Mouse (Mus musculus) heart, postnatal 36 days (tissue): ENCODE results near the gene Sdk1. TPM values are rescaled to one million over a fixed set of nuclear protein-coding genes. Genes with fewer than 3 reads are reported as not detected.

Experiments
- DNase-seq, 2 experiments: peaks; one replicate each; pipeline ENCODE4 v3.0.0; 2021 to 2022
- intact Hi-C: fragments of 180-260 bp; cut with DNase I; formaldehyde crosslinking; loops from one replicate; pipeline ENCODE4 v1.15.1; 2025
- total RNA-seq, 2 experiments: library from RNA; stranded (reverse); gene quantifications; 2 replicates each; pipeline ENCODE4 v1.2.3; 2021

The Sdk1 gene
- total RNA-seq = 1 to 10 TPM; 1.7 to 1.8 TPM

DNA sequence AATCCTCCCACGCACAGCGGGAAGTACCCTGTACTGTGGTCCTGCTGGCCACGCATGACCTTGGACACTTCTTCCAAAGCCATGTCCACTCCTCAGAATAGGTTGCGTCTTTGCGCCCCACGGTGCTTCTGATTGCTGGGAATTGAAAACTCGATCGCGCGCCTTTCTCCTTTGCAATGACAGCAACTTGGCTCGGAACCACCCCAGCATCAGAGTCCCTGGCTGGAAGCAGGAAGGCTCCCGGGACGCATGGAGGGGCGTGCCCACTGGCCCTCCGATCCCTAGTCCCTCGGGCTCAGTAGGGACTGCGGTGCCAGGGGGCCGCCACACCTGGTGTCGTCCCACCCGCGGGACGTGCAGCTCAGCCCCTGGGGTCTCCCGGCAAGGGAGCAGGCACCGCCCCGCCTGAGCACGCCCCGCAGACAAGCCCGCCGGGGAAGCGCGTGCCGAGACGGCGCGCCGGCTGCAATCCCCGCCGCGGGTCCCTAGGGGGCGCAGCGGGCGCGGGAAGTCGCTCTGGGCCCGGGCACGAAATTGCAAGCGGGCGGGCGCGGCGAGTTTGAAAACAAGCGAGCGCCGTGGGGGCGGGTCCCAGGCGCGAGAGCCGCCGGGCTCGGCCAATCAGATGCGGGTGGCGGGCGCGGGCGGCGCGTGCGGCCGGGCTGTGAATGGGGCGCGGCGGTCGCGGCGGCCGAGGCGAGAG lies at the start of gene Sdk1:
TSS of gene Sdk1 (plus strand) at position 650 of the 703 bp plus-strand sequence.
- intact Hi-C loops = loop anchor here (5.0 to 10.0 kb wide), 5 partner anchors 149 to 1204 kb away; no protein-coding TSS in a partner anchor
- DNase-seq = peak; percentile 94 to 95

DNA sequence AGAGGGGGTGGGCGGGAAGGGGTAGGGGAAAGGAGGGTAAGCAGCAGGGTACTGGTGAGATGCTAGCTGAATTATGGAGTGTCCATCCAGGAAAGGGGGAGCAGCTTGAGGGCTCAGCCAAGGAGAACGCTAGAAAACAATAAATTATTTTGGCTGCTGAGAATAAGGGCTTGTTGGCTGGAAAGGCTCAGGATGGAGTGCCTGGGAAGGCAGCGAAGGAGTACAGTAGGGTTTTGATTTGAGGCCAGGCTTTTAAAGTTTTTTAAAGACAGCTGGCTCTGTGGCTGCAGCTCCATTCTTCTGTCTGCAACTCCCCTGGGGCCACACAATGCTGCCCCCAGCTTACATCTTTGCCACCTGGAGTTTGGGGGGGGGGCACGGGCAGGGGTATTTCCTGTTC lies 44.0 kb upstream of the Sdk1 start:
- intact Hi-C loops = no loop called here
- DNase-seq = no peak

DNA sequence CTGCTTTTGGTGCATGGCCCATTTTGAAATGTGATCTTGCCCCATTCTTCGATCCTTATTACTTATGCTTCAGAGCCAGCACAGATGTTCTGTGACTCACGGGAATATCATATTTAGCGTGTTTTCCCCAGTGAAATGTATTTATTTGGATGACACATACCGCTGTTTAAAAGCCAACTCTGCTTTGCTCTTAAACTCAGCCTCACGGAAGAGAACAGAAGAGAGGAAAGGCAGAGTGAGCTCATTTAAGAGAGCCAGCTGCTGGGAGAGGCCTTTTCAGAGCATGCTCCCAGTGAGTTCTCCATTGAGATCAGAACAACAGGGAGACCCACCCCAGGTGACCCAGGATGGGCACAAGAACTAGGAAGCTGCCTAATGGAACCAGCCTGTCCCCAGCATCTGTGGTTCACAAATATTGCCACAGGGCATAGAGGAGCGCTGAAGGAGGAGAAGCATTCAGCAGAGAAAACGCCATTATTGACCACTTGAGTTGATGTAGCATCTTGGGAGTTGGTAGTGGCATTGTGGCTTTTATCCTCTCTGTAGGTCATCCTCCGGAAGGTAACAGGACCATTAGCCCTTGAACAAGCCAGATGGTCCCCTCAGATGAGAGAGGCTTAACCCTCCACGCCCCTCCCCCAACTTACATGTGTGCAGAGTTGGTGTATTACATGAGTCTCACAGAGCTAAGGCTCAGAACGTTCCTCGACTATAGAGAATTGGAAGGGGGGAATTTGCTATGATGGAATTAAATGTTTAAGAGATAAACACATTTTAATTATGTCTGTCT lies 38.8 kb upstream of the Sdk1 start:
- intact Hi-C loops = no loop called here
- no peak for DNase-seq

DNA sequence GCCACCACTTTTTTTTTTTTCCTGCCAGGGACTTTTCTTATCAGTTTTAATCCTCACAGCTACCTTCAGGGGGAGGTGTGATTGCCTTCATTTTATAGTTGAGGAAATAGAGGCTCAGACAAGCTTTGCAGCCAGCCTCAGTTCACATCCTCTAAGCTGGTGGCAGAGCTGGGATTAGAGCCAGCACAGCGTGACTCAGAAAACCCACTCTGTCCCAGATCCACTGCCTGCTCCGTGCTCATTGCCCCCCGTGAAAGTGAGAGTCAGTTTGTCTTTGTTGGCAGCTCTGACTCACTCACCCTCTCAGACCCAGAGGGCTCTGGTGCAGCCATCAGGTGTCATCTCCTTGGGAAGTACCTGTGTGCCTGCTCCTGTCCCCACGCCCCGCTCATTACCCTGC lies 34.2 kb upstream of the Sdk1 start:
- intact Hi-C loops = no loop called here
- DNase-seq = no peak

DNA sequence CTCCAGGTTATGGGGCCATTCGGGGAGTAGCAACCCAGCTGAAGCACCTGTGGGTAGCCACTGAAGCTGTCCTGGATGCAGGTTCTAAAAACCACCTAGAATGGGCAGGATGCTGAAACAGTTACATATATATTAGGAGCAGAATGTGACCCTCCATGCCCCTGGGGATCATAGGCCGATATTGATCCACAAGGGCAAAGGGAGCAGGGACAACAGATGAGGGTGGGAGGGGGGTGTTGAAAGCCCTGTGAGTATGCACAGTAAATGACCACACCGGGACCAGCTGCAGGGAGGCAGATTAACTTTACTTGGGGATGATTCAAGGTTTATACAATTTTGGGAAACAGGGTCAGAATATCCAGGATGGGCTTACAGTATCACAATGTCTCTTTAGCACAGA lies 16.0 kb upstream of the Sdk1 start:
- intact Hi-C loops = no loop called here
- DNase-seq = no peak

DNA sequence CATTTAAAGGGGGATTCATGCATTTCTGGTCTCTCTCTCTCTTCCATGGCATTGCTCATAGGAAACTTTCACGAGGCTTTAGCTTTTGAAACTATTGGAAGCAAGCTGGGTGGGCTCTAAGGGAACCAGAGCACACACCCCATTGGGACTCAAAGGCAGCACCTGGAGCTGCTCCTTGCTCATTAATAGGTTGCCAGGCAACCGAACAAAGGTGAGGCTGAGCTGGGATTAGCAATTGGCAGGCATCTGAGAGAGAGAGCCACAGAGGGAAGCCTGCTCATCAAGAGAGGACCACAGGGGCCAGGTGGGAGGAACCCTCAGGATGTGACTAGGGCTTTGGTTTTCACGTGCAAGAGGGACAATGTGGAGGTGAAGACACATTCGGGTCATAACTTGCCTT lies 7.0 kb upstream of the Sdk1 start:
- DNase-seq = no peak
- intact Hi-C loops = no loop called here

DNA sequence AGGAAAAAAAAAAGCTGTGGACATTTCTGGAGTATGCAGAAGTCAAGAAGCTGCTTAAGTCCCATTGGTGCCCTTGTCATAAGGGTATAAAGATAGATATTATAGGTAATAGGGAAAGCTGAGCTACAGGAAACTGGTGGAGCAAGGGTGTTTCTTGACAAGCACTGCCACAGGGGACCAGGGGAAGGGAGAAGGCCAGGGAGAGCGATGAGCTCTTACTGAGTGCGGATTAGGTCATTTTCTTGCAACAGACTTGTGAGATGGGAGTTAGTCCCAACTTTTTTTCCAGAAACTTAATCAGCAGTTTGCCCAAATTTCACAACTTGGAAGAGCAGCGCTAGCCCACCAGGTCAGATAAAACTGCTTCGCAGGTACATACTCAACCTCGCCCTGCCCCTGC lies 1.9 kb upstream of the Sdk1 start:
- peak in 1 of 2 experiments; percentile 18 for DNase-seq
- intact Hi-C loops = no loop called here

DNA sequence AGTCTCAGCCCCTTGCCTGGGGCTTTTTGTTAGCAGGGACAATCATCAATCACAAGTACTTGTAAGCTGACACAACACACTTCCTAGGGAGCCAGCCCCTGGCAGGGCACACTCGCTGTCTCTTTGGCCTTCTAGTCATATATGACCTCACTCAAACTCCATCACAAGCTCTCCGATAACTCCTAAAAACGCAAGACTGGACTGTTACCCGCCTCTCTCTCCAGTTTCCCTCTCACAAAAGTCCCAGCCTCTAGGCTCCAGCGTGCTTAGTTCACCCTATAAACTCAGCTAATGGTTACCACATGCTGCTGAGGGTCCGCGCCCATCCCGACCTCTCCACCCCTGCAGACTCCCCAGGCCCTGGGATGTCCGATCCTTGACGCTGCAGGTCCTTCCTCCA lies 849 bp upstream of the Sdk1 start:
- intact Hi-C loops = loop anchor here (5.0 to 10.0 kb wide), 5 partner anchors 148 to 1204 kb away; no protein-coding TSS in a partner anchor
- peak; percentile 4 to 17 for DNase-seq

DNA sequence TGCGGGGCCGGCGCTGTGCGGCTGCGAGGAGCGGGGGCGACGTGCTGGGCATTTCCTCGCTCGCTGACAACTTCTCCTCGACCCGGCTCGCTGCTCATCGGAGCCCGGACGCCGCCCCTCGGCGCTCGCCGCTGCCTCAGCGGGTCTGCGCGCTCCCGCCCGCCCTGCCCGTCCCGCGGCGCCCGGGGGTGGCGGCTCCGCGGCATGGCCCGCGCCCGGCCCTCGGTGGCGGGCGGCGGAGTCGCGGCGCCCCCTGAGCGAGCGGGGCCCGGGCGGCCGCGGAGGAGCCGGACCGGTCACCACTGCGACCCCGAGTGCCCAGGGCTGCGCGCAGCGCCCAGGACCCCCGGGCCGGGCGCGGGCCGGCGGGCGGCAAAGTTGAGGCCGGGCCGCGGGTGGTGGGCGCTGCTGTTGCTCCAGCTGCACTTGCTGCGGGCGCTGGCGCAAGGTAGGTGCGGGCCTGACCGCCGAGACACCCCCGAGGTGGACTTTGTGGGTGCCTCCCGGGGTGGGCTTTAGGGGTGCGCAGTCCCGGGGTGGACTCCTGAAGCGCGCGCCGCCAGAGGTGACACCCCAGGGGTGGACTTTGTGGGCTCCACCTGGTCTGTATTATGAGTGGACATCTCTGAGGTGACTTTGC lies 475 bp downstream of the Sdk1 start:
- DNase-seq = peak in 1 of 2 experiments; percentile 8
- intact Hi-C loops = loop anchor here (5.0 to 10.0 kb wide), 5 partner anchors 149 to 1203 kb away; no protein-coding TSS in a partner anchor

DNA sequence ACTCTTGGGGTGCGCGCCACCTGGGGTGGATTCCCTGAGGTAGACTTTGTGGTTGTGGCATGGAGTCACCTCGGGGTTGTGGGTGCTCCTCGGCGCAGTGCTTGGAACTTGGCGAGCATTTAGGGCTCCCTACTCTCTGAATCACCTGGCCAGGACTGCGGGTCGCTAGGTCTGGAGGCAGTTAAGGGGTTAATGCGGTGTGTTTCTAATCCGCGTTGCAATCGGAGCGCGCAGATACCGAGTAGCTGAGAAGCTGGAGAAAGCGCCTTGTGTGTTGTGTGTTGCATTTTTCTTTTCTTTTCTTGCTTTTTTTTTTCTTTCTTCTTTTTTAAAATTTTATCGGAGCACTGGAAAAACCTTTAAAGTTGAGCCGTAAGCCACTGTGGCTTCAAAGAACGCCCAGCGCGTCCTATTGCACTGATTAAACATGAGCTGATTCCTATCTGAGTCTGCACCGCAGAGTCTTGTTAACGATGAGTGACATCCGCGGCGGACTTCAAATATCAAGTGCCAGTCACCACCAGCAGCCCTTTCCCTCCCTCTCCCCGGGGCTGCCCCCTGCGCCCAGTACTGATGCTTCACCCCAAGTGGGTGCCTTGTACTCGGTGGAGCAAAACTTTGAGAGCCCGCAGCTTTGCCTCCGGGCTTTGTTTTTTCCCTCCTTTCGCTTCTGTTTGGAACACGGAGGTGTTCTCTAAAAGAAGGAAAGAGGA lies 2.1 kb downstream of the Sdk1 start:
- intact Hi-C loops = loop anchor here (5.0 to 10.0 kb wide), 5 partner anchors 151 to 1201 kb away; no protein-coding TSS in a partner anchor
- DNase-seq = peak in 1 of 2 experiments; percentile 1

DNA sequence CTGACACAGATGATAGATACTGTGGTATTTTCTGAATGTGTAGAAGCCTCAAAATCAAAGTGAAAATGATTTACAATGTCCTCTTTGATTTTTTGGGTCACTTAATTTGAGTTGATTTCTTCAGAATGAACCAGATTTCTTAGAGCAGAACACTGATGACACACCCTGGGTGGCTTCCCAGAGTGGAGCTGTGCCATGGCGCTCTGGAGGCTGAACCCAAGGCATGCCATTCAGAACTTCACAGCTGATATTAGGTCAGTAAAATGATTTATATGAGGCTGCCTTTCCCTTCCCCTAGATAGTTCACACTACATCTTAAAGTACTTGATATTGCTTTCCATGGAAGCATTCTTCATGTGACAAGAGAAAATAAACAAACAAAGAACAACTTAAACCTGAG lies 23.0 kb downstream of the Sdk1 start:
- intact Hi-C loops = no loop called here
- DNase-seq = peak; percentile 9 to 15

DNA sequence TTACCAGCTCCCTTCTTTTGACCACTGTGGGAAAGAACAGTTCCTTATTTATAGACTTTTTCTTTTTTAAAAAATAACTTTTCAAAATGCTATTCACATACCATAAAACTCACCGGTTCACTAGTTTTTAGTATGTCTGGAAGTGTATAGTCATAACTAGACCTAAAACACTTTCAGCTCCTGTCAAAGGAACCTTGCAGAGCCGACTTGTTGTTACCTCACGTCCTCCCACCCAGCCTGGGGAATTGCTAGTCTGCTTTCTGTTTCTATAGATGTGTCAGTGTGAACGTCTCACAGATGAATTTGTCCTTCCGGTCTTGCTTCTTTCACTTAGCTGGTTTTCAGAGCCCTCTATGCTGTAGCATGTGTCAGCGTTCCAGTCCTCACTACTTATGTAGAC lies 35.8 kb downstream of the Sdk1 start:
- intact Hi-C loops = no loop called here
- DNase-seq = no peak

DNA sequence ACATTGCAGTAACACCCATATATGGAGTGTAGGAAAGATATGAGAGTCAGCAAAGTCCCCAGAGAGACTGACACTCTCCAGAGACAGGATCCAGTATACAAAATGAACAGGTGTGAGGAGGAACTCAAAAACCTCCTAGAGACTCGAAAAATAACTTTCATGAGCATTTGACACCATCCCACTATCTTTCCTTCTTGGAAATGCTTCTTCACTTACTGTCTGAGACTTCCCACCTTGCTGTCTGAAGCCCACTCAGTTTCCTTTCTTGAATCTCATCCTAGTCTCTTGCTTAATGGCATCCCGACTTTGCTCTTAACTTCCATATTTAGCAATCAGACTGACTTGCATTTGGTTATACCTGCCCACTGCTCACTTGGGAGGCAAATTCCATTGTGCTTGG lies 40.5 kb downstream of the Sdk1 start:
- intact Hi-C loops = no loop called here

DNA sequence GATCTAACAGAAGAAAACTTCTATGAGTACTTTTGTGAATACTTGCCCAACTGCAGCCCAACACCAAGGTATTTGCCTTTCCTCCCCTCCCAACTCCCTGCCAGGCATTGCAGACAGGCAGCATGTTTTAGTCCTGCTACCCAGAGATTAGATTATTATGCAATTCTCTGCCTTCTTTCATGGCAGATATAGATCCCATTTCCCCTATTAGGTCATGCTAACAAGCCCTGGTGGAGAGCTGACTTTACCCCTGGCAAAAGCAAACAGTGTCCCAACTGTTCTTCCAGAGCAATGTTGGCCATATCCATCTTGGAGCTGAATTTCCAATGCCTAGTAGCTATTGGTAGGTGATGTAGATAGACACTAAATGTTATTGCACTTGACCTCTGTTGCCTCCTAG lies 48.3 kb downstream of the Sdk1 start:
- intact Hi-C loops = no loop called here
- DNase-seq = no peak

More for the DNA sequence above, 40.5 kb downstream of the Sdk1 start:
- no peak for DNase-seq

DNA sequence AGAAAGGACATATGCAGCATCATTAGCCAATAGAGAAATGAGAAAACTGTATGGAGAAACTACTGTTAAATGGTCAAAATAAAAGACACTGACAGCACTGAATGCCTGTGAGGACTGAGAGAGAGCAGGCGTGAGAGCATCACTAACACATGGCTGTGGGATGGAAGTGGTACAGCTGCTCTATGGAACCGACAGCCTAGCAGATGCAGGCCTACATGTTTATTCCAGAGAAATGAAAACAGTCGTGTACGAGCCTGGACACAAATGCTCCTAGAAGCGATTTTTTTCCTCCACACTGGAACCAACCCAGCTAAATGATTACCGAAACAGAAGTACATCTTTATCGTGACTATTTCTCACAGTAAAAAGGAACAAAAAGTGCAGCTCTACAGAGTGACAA lies 54.0 kb downstream of the Sdk1 start:
- no peak for DNase-seq
- intact Hi-C loops = no loop called here

DNA sequence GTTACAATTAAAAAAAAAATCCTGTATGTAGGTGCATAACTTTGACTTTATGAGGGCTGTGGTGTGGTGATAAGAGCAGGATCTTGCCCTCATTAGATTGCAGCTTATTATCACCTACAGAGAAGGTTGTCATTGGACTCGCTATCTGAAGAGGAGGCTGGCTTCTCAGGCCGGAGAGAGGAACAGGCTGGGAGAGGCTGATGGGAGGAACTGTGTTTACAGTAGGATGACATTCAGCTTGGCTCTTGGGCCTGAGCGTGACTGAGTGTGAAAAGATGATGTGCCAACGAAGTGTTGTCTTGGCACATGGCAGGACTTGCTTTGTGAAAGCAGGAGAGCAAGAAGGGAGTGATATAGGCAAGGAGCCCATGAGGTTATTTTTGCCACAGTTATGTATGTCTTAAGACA lies 61.0 kb downstream of the Sdk1 start:
- no peak for DNase-seq
- intact Hi-C loops = no loop called here

DNA sequence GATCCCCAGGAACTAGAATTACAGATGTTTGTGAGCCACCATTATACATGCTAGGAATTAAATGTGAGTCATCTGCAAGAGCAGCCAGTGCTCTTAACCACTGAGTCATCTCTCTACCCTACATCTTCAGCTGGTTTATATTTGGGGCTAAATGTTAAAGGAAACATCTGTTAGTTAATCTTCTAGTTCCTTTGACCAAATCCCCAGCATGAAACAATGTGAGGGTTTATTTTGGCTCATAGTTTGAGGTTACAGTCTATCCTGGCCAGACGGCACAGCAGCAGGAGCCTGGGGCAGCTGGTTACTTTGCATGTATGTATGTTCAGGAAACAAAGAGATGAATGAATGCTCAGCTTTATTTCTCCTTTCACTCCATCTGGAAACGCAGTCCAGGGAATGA lies 62.5 kb downstream of the Sdk1 start:
- intact Hi-C loops = no loop called here

DNA sequence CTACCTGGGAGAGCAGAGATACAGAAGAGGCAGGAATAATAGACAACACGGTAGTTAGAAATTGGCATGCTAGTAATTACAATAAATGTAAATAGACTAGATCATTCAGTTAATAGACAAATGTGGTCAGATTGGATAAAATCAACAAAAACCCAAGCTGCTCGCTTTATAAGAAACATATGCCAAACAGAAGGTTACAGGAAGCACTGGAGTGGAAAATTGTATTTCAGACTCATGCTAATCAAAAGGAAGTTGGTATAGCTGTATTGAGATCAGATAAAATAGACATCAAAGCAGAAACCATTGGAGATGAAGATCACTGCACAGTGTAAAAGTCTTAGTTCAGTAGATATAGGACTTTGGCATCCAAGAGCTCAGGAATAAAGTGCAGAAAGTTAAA lies 63.4 kb downstream of the Sdk1 start:
- no peak for DNase-seq
- intact Hi-C loops = no loop called here

More for the DNA sequence above, 62.5 kb downstream of the Sdk1 start:
- DNase-seq = no peak

DNA sequence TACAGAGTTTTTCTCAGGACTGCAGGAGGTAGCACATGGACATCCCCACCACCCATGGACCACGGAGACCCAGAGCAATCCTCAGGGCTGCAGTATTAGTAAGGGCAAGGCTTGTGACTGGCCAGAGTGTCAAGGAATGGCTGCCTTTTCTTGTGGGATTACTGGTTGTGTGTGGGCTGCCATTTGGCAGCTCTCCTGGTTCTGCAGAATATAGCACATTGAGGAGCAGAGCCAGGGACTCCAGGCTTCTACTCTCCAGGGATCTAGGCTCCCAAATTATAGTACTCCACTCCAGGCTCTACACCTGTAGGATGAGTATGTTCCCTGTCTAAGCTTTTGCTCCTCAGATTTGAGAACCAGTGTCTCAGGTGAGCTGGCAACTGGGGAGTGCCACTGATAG lies 69.4 kb downstream of the Sdk1 start:
- DNase-seq = no peak
- intact Hi-C loops = no loop called here

DNA sequence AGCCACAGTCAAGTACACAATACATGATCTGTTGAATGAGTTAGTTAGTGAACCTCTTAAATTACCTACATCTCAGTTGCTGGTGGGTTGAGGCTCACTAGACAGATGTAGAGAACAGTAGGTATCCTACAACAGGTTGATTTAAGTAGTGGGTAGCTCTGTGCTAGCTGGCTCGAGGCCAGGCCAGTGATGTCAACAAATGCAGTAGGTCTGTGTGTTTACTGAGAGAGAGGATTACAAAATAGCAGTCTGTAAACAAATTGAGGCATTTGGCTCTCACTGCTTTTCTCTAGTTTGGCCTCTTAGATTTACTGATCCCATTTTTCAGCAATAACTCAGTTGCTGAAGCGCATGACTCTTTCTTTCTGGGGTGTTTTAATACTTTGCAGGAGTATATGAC lies 70.5 kb downstream of the Sdk1 start:
- intact Hi-C loops = no loop called here
- DNase-seq = no peak

DNA sequence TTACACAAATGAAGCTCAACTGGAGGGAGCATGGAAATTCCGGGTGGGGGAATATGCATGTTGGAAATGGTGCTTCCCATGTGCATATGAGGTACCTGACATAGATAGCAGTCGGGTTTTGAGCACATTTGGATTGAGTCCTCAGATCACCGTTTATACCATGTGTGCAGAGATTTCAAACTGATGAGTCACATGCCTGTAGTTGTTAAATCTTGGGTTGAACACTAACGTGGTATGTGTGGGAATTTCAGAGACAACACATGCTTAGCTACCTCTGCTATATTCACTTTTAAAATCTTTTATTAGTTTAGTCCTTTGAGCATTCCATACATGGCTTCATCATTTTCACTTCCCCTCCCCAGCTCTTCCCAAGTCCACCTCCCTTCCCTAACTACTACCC lies 71.0 kb downstream of the Sdk1 start:
- no peak for DNase-seq
- intact Hi-C loops = no loop called here
